In genomic region chr10:58341685-58342084, GRCm38 (mm10) we compare ENCODE assay signal across 8 mouse cellular contexts. TPM values are rescaled to one million over a fixed set of nuclear protein-coding genes. Genes with fewer than 3 reads are reported as not detected.
DNase-seq lines count a peak whose midpoint lies in the region; ATAC-seq and TF ChIP-seq lines count a peak whose summit lies in the region.

No protein-coding gene starts in this region.

- H3K4me1 ChIP-seq in hindbrain, embryonic 15.5 days (replicated peaks): peaks cover 3% of the 10 kb centered on the region; the same call in 1 of the 2 replicates
- no peaks in the 10 kb centered on the region for H3K4me1 ChIP-seq in hindbrain, embryonic 11.5 days (replicated peaks; ENCODE audit: control insufficient read depth, insufficient read depth, low read length)
- peaks cover under 1% of the 10 kb centered on the region; the same call in 1 of the 2 replicates for H3K4me1 ChIP-seq in embryonic fibroblast, embryonic 13.5 days (ENCODE audit: control insufficient read depth, insufficient read depth, low read length)
- no peaks in the 10 kb centered on the region; the same call in 1 of the 2 replicates for H3K4me1 ChIP-seq in hindbrain, embryonic 16.5 days (ENCODE audit: control insufficient read depth, insufficient read depth, low read depth, low read length)
- H3K4me1 ChIP-seq in liver, postnatal 0 days (ENCODE audit: insufficient read depth): peaks cover 7% of the 10 kb centered on the region; the same call in 1 of the 2 replicates

- no peak overlapping the region for H3K9ac ChIP-seq in hindbrain, embryonic 15.5 days
- no peak overlapping the region for H3K9ac ChIP-seq in hindbrain, embryonic 11.5 days (ENCODE audit: low read depth, low read length)
- no peak overlapping the region for H3K9ac ChIP-seq in hindbrain, embryonic 16.5 days (ENCODE audit: low read depth, low read length)
- no peak overlapping the region for H3K9ac ChIP-seq in liver, postnatal 0 days (replicated peaks)

- no peak overlapping the region for H3K4me3 ChIP-seq in hindbrain, embryonic 15.5 days
- no peak overlapping the region for H3K4me3 ChIP-seq in hindbrain, embryonic 11.5 days (ENCODE audit: low read depth, low read length)
- H3K4me3 ChIP-seq in embryonic fibroblast, embryonic 13.5 days (ENCODE audit: insufficient read depth, low read length): no peak overlapping the region
- no peak overlapping the region for H3K4me3 ChIP-seq in hindbrain, embryonic 16.5 days (ENCODE audit: low read length)
- H3K4me3 ChIP-seq in liver, postnatal 0 days (ENCODE audit: low read depth, low read length): no peak overlapping the region

- DNase-seq in hindbrain, embryonic 11.5 days (ENCODE audit: low spot score): no peak
- DNase-seq in liver, postnatal 0 days: peak; percentile 32
- no peak for DNase-seq in urinary bladder, postnatal 14 days (ENCODE audit: low spot score)
- no peak for DNase-seq in urinary bladder, adult 2 months (ENCODE audit: low spot score)
- DNase-seq in T-cell, adult 2 months (ENCODE audit: low spot score): no peak

- peak overlapping the region; percentile 67 for H3K27ac ChIP-seq in hindbrain, embryonic 15.5 days (replicated peaks)
- H3K27ac ChIP-seq in hindbrain, embryonic 11.5 days (ENCODE audit: low read depth, low read length): no peak overlapping the region
- H3K27ac ChIP-seq in embryonic fibroblast, embryonic 13.5 days (ENCODE audit: insufficient read depth, low read length): peak overlapping the region; percentile 55; the same call in 1 of the 2 replicates
- H3K27ac ChIP-seq in hindbrain, embryonic 16.5 days (ENCODE audit: low read depth, low read length): peak overlapping the region; percentile 34
- H3K27ac ChIP-seq in liver, postnatal 0 days (ENCODE audit: low read depth): peak overlapping the region; percentile 58

- TF ChIP-seq EP300 in liver, postnatal 0 days (IDR thresholded peaks at IDR 0.05; ENCODE audit: low read depth): no peak

- no peak for ATAC-seq in hindbrain, embryonic 15.5 days (ENCODE audit: low FRiP score, low read depth)
- ATAC-seq in hindbrain, embryonic 11.5 days (ENCODE audit: low FRiP score): no peak
- ATAC-seq in hindbrain, embryonic 16.5 days: peak; percentile 54; the same call in 1 of the 2 replicates
- ATAC-seq in liver, postnatal 0 days: no peak

- H3K9me3 ChIP-seq in hindbrain, embryonic 15.5 days: no peaks in the 10 kb centered on the region
- H3K9me3 ChIP-seq in hindbrain, embryonic 11.5 days (ENCODE audit: control insufficient read depth, low read length): no peaks in the 10 kb centered on the region
- H3K9me3 ChIP-seq in hindbrain, embryonic 16.5 days (ENCODE audit: control insufficient read depth, low read length): 0 out of 2 replicates have a peak, but pooled peaks cover 2% of the 10 kb centered on the region
- H3K9me3 ChIP-seq in liver, postnatal 0 days (ENCODE audit: low read length): no peaks in the 10 kb centered on the region

- H3K27me3 ChIP-seq in hindbrain, embryonic 15.5 days: no peaks in the 10 kb centered on the region
- no peaks in the 10 kb centered on the region for H3K27me3 ChIP-seq in hindbrain, embryonic 11.5 days (ENCODE audit: control insufficient read depth, insufficient read depth, low read length)
- H3K27me3 ChIP-seq in hindbrain, embryonic 16.5 days (replicated peaks; ENCODE audit: control insufficient read depth, insufficient read depth, low read length): no peaks in the 10 kb centered on the region
- H3K27me3 ChIP-seq in liver, postnatal 0 days (ENCODE audit: insufficient read depth, low read length): no peaks in the 10 kb centered on the region

- H3K36me3 ChIP-seq in hindbrain, embryonic 15.5 days: no peaks in the 10 kb centered on the region
- H3K36me3 ChIP-seq in hindbrain, embryonic 11.5 days (ENCODE audit: control insufficient read depth, insufficient read depth, low read length): no peaks in the 10 kb centered on the region
- no peaks in the 10 kb centered on the region for H3K36me3 ChIP-seq in hindbrain, embryonic 16.5 days (ENCODE audit: control insufficient read depth, insufficient read depth, low read length)
- no peaks in the 10 kb centered on the region for H3K36me3 ChIP-seq in liver, postnatal 0 days (replicated peaks; ENCODE audit: insufficient read depth, low read length)

- H3K4me2 ChIP-seq in hindbrain, embryonic 15.5 days: no peak overlapping the region
- no peak overlapping the region for H3K4me2 ChIP-seq in hindbrain, embryonic 11.5 days (replicated peaks; ENCODE audit: low read depth, low read length)
- no peak overlapping the region for H3K4me2 ChIP-seq in hindbrain, embryonic 16.5 days (ENCODE audit: low read length)
- no peak overlapping the region for H3K4me2 ChIP-seq in liver, postnatal 0 days (ENCODE audit: low read depth, low read length)

- TF ChIP-seq POLR2A in embryonic fibroblast, embryonic 13.5 days (IDR thresholded peaks at IDR 0.05; ENCODE audit: low read depth, low read length): no peak

- no peak for TF ChIP-seq CTCF in embryonic fibroblast, embryonic 13.5 days (IDR thresholded peaks at IDR 0.05; ENCODE audit: borderline replicate concordance, insufficient read depth, low read length)
- no peak for TF ChIP-seq CTCF in liver, postnatal 0 days (IDR thresholded peaks at IDR 0.05; ENCODE audit: low read depth)

- 72% methylated on average over 2 of the region's 2 CpGs for WGBS in hindbrain, embryonic 15.5 days
- WGBS in hindbrain, embryonic 11.5 days: 68% methylated on average over 2 of the region's 2 CpGs
- WGBS in hindbrain, embryonic 16.5 days: 74% methylated on average over 2 of the region's 2 CpGs
- WGBS in liver, postnatal 0 days (ENCODE audit: insufficient replicate concordance): 34% methylated on average over 2 of the region's 2 CpGs

RNA-seq across cellular contexts. Expression of gene Lims1, which starts 18.4 kb away (rescaled TPM):
- polyA plus RNA-seq in hindbrain, embryonic 15.5 days (2015; fragmentation: Nextera tagmentation; extraction: Ambion mirVana): 55.9 and 59.2 TPM in 2 replicates
- polyA plus RNA-seq in hindbrain, embryonic 11.5 days (2014; fragmentation: Nextera tagmentation; extraction: Ambion mirVana): 86.2 and 89.9 TPM in 2 replicates
- 160 and 170 TPM in 2 replicates for polyA plus RNA-seq in embryonic fibroblast, embryonic 13.5 days (2011; ENCODE audit: insufficient read length, low read depth, missing spikeins)
- 60.0 and 61.0 TPM in 2 replicates for polyA plus RNA-seq in hindbrain, embryonic 16.5 days (2015; fragmentation: Nextera tagmentation; extraction: Ambion mirVana)
- 60.6 and 64.4 TPM in 2 replicates for polyA plus RNA-seq in liver, postnatal 0 days (2015; fragmentation: Nextera tagmentation; extraction: Ambion mirVana)
- 52.0 and 56.9 TPM in 2 replicates for polyA plus RNA-seq in urinary bladder, adult 2 months (2012; rRNA removed)
